Mouse (Mus musculus): ENCODE measurements at regions not wholly inside any gene's neighbourhood (a gene's known extent, or its start where the extent isn't known, plus 50 kb on each side); places are given as distances from the start of the nearest gene placed in this dataset.

GRCm38 (mm10) chr2:12033518-12034322 lies 256.0 kb downstream of the Ankrd16 start:
- DNase-seq (ENCODE audit: low read depth, low spot score), result no peak

GRCm38 (mm10) chr2:12034323-12034585 lies 256.6 kb downstream of the Ankrd16 start:
- DNase-seq (ENCODE audit: low read depth, low spot score), result no peak

GRCm38 (mm10) chr2:12049386-12049785 lies 252.3 kb downstream of the Itga8 start:
- no peak for DNase-seq (ENCODE audit: low read depth, low spot score)

GRCm38 (mm10) chr2:12049972-12050371 lies 251.8 kb downstream of the Itga8 start:
- no peak for DNase-seq (ENCODE audit: low read depth, low spot score)

GRCm38 (mm10) chr2:12053404-12054164 lies 248.1 kb downstream of the Itga8 start:
- no peak for DNase-seq (ENCODE audit: low read depth, low spot score)

DNA sequence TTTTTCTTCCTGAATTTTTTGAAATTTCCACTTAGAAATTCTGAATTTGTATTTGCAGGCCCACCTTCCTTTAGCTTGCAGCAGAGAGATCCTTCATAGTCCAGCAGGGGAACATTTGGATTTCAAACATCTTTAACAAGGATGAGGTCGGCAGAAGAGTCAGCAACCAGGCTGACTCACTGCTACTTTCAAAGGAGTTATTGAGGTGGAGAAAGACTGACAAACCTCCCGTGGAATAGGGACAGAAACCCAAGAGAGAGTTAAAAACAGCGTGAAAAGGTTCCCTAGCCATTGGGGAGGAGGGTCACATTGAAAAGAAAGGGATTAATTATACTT lies 247.6 kb downstream of the Itga8 start:
- DNase-seq (ENCODE audit: low read depth, low spot score), result no peak

Data from WW6 (cell line).